Mouse (Mus musculus) thymus, adult 2 months (tissue): ENCODE measurements around the gene Olfr710.
"Not testable (repeated sequence)": the region's sequence is repeated elsewhere in the genome, so short reads cannot be mapped to it uniquely, and the experiment has no call there.

ENCODE experiments used
- CTCF ChIP-seq: fragments of 200-500 bp; IDR thresholded peaks from 2 replicates; pipeline ENCODE4 v1.5.1; 2012; ENCODE audit warnings: mild to moderate bottlenecking, control low read depth, low read length, moderate library complexity, borderline replicate concordance; ENCODE audit not compliant: control insufficient read depth, poor library complexity, insufficient read depth; ENCODE audit errors: extremely low read depth
- POLR2A ChIP-seq: fragments of 200-500 bp; IDR thresholded peaks from 2 replicates; pipeline ENCODE4 v1.6.1; 2012; ENCODE audit warnings: mild to moderate bottlenecking, low read length, control low read depth, moderate library complexity; ENCODE audit not compliant: control insufficient read depth, poor library complexity, insufficient read depth; ENCODE audit errors: extremely low read depth

DNA sequence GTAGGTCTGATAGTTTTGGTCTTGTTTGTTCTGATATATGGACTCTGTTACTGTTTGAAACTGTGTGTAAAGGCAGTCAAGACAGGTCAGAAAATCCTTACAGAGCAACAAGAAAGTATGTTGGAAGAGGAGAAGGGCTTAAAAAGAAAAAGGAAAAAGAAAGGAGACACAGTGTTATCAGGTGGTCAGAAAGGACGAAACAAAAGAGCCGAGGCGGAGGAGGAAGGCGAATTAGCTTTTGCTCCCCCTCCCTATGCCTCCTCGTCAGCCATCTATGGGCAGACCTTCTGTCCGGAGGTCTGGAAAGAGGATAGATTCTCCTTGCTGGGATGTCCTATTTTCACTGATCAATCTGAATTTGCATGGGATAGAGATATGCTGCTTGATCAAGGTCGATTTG lies 27.2 kb downstream of the Olfr710 start:
- TF ChIP-seq POLR2A, CTCF: not testable (repeated sequence)
